Comparison of ENCODE assay signal across 15 mouse cellular contexts in the genomic region with DNA sequence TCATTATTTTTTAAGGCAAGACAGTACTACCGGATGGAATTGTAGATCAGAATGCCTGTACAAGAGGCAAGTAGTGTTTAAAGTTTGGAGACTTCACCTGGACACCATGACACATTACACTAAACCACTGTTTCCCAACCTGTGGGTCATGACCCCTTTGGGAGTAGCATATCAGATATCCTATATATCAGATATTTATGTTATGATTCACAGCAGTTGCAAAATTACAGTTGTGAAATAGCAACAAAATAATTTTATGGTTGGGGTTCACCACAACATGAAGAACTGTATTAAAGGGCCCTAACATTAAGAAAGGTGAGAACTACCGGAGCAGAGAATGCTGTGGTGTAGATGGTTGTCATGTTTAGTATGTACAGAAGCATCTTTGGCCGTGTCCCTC.
DNase-seq lines count a peak whose midpoint lies in the region.
"Had no signal": no experiment of that assay in that cellular context is flagged by ENCODE, and none has a peak within 500 bp of the region (broad histone marks: within the 10 kb centered on the region; RNA-seq: fewer than 3 reads in every experiment).

No protein-coding gene starts in this region.

- DNase-seq in 416B (ENCODE audit: low read depth) (peak; percentile 67), NIH3T3 (ENCODE audit: low read depth) (peak; percentile 47)
- DNase-seq in ovary, adult 18-20 months (ENCODE audit: low spot score): no peak
- no peak for DNase-seq in left cerebral cortex, postnatal 14 days (ENCODE audit: low spot score in 2 of 2)
- DNase-seq in thymus, postnatal 0 days (ENCODE audit: low spot score): no peak
- DNase-seq: adrenal gland, adult 2 months; adrenal gland, postnatal 10 days; adrenal gland, postnatal 25 days; cerebellum, adult 11 months; cerebellum, adult 18-20 months; cerebellum, adult 8-10 months; cerebellum, adult 9-11 months; cerebellum, postnatal 14 days; cerebellum, postnatal 36 days; embryo, embryonic 11 days had no signal

- intact Hi-C loops in left cerebral cortex, postnatal 14 days (cut with DNase I): no loop called here

Comparison
In these comparisons a context has a peak if more than half of its experiments do, and no peak if none do; other contexts are left out.
1. DNase-seq: peak in 416B (single experiment) and NIH3T3 (single experiment); none in ovary, adult 18-20 months (single experiment), left cerebral cortex, postnatal 14 days (0 of 2) and thymus, postnatal 0 days (single experiment).